Mouse (Mus musculus): ENCODE results near the gene Tmem260.

GRCm38 (mm10) chr14:48513098-48513823 is 67.3 kb downstream of the Tmem260 start:
- TF ChIP-seq POLR2A (IDR thresholded peaks at IDR 0.05; ENCODE audit: extremely low read depth, insufficient read depth, low read length) (no peak), CTCF (IDR thresholded peaks at IDR 0.05; ENCODE audit: low read depth, low read length) (no peak)
